Mouse (Mus musculus) heart, postnatal 0 days (tissue): ENCODE data around the gene Pex26. TPM values are rescaled to one million over a fixed set of nuclear protein-coding genes. Genes with fewer than 3 reads are reported as not detected.

Source experiments
- ATAC-seq: fragments of 200-750 bp; cut with Nextera tagmentation; 2 replicates; pipeline ENCODE4 v1.8.0; 2017; ENCODE audit warnings: low read depth, moderate number of reproducible peaks, moderate library complexity; ENCODE audit not compliant: insufficient read depth
- DNase-seq: peaks from one replicate; pipeline ENCODE4 v3.0.0-alpha.2; 2016; ENCODE audit warnings: low spot score
- H3K27ac ChIP-seq: fragments of 300-500 bp; sonication (generic); 2 replicates; pipeline ENCODE4 v1.5.1; 2014; ENCODE audit warnings: low read depth, mild to moderate bottlenecking
- H3K27me3 ChIP-seq: fragments of 300-500 bp; sonication (generic); 2 replicates; pipeline ENCODE4 v1.6.1; 2014; ENCODE audit warnings: low read length, mixed read lengths; ENCODE audit not compliant: control insufficient read depth, insufficient read depth
- H3K36me3 ChIP-seq: fragments of 300-500 bp; sonication (generic); replicated peaks from 2 replicates; pipeline ENCODE4 v1.6.1; 2014; ENCODE audit warnings: low read length, mixed read lengths; ENCODE audit not compliant: control insufficient read depth, insufficient read depth
- H3K4me1 ChIP-seq: fragments of 300-500 bp; sonication (generic); 2 replicates; pipeline ENCODE4 v1.6.1; 2014; ENCODE audit warnings: antibody characterized with exemption; ENCODE audit not compliant: control insufficient read depth, insufficient read depth
- H3K4me2 ChIP-seq: fragments of 300-500 bp; sonication (generic); 2 replicates; pipeline ENCODE4 v1.6.1; 2014; ENCODE audit warnings: low read depth, mild to moderate bottlenecking, low read length, moderate library complexity
- H3K4me3 ChIP-seq: fragments of 300-500 bp; sonication (generic); 2 replicates; pipeline ENCODE4 v1.5.1; 2014; ENCODE audit warnings: low read depth, low read length
- H3K9ac ChIP-seq: fragments of 300-500 bp; sonication (generic); replicated peaks from 2 replicates; pipeline ENCODE4 v1.6.1; 2014; ENCODE audit warnings: low read depth, low read length, mixed read lengths
- H3K9me3 ChIP-seq: fragments of 300-500 bp; sonication (generic); replicated peaks from 2 replicates; pipeline ENCODE4 v1.6.1; 2016; ENCODE audit warnings: low read length; ENCODE audit not compliant: control insufficient read depth
- CTCF ChIP-seq: IDR thresholded peaks from 2 replicates; pipeline ENCODE4 v1.5.1; 2016; ENCODE audit warnings: antibody characterized with exemption, control low read depth, low read depth
- EP300 ChIP-seq: IDR thresholded peaks from 2 replicates; pipeline ENCODE4 v1.6.1; 2016; ENCODE audit warnings: antibody characterized with exemption, low read depth
- WGBS: fragments of 180-500 bp; shearing (Covaris S2); extraction: QIAGEN DNeasy Blood & Tissue Kit; methylation state at CpG from one replicate; pipeline ENCODE4 v1.1.7; 2014; 5-methylcytosine and 5-hydroxymethylcytosine counted together
- polyA plus RNA-seq: library from polyadenylated mRNA; unstranded; fragments of >200 nt; fragmentation: Nextera tagmentation; extraction: Ambion mirVana; gene quantifications from 2 replicates; pipeline ENCODE4 v1.2.1, GENCODE M21; 2015
- total RNA-seq: library from RNA; depleted of rRNA; stranded (reverse); fragments of >200 nt; gene quantifications from 2 replicates; pipeline ENCODE4 v1.2.3, GENCODE M21; 2014; ENCODE audit warnings: low replicate concordance

Pex26 gene
- total and polyA plus RNA-seq, 2 experiments from 2014 or later: 4.6 to 20.2 TPM

GRCm38 (mm10) chr6:121176731-121177098 lies 6.8 kb upstream of the Pex26 start:
- TF ChIP-seq EP300 (no peak), CTCF (no peak)
- 80% methylated on average over 4 of the region's 4 CpGs for whole genome bisulfite sequencing
- ATAC-seq (no peak), DNase-seq (no peak)
- Histone ChIP-seq H3K9me3 (no peaks in the 10 kb centered on the region), H3K36me3 (no peaks in the 10 kb centered on the region), H3K27ac (0 out of 2 replicates have a peak overlapping the region, but pooled peaks have one; percentile 2), H3K4me3 (no peak overlapping the region), H3K4me2 (no peak overlapping the region), H3K9ac (no peak overlapping the region), H3K4me1 (0 out of 2 replicates have a peak, but pooled peaks cover 22% of the 10 kb centered on the region), H3K27me3 (no peaks in the 10 kb centered on the region)

- DNase-seq: peak; percentile 4
- H3K4me1 ChIP-seq: 0 out of 2 replicates have a peak, but pooled peaks cover 17% of the 10 kb centered on the region
- ATAC-seq: no peak
- H3K9me3 ChIP-seq: no peaks in the 10 kb centered on the region
- H3K4me3 ChIP-seq: no peak overlapping the region
- no peaks in the 10 kb centered on the region for H3K36me3 ChIP-seq
- peak overlapping the region; percentile 2; the same call in 1 of the 2 replicates for H3K27ac ChIP-seq
- no peak for TF ChIP-seq CTCF
- no peak for TF ChIP-seq EP300
- no peak overlapping the region for H3K4me2 ChIP-seq
- no peak overlapping the region for H3K9ac ChIP-seq
- no peaks in the 10 kb centered on the region for H3K27me3 ChIP-seq
- 84% methylated on average over 7 of the region's 7 CpGs for WGBS
These were observed 6.3 kb upstream of the Pex26 start for GRCm38 (mm10) chr6:121177118-121177708.

GRCm38 (mm10) chr6:121178700-121179358 lies 4.6 kb upstream of the Pex26 start:
- peak overlapping the region; percentile 64 for H3K27ac ChIP-seq
- no peak overlapping the region for H3K4me2 ChIP-seq
- DNase-seq (peak; percentile 74), ATAC-seq (peak; percentile 12; the same call in 1 of the 2 replicates)
- TF ChIP-seq EP300 (no peak), CTCF (peak; percentile 65)
- 49% methylated on average over 7 of the region's 7 CpGs for WGBS
- H3K9me3 ChIP-seq: no peaks in the 10 kb centered on the region
- no peaks in the 10 kb centered on the region for H3K27me3 ChIP-seq
- no peaks in the 10 kb centered on the region for H3K36me3 ChIP-seq
- no peak overlapping the region for H3K4me3 ChIP-seq
- H3K9ac ChIP-seq: no peak overlapping the region
- H3K4me1 ChIP-seq: 0 out of 2 replicates have a peak, but pooled peaks cover 11% of the 10 kb centered on the region

- no peaks in the 10 kb centered on the region for H3K9me3 ChIP-seq
- H3K4me2 ChIP-seq: no peak overlapping the region
- no peak overlapping the region for H3K4me3 ChIP-seq
- no peak overlapping the region for H3K27ac ChIP-seq
- H3K36me3 ChIP-seq: no peaks in the 10 kb centered on the region
- no peak for DNase-seq
- peaks cover 16% of the 10 kb centered on the region; the same call in 1 of the 2 replicates for H3K4me1 ChIP-seq
- H3K9ac ChIP-seq: no peak overlapping the region
- H3K27me3 ChIP-seq: no peaks in the 10 kb centered on the region
- TF ChIP-seq EP300: no peak
- no peak for TF ChIP-seq CTCF
- 74% methylated on average over 7 of the region's 7 CpGs for WGBS
- ATAC-seq: no peak
These were observed 3.6 kb upstream of the Pex26 start for GRCm38 (mm10) chr6:121179846-121180245.

- DNase-seq: peak; percentile 86
- TF ChIP-seq CTCF (peak; percentile 93), EP300 (no peak)
- peak; percentile 78 for ATAC-seq
- Histone ChIP-seq H3K9me3 (no peaks in the 10 kb centered on the region), H3K4me3 (peak overlapping the region; percentile 59), H3K27ac (peak overlapping the region; percentile 1; the same call in 1 of the 2 replicates), H3K9ac (peak overlapping the region; percentile 56), H3K4me2 (peak overlapping the region; percentile 99), H3K27me3 (no peaks in the 10 kb centered on the region), H3K4me1 (peaks cover 12% of the 10 kb centered on the region; the same call in 1 of the 2 replicates), H3K36me3 (peaks cover 9% of the 10 kb centered on the region; the same call in 1 of the 2 replicates)
- WGBS: 2% methylated on average over 35 of the region's 35 CpGs
These were observed 1.0 kb downstream of the Pex26 start for GRCm38 (mm10) chr6:121184198-121185140.
